Mouse (Mus musculus): ENCODE measurements around the gene Ppp1r14d. TPM values are rescaled to one million over a fixed set of nuclear protein-coding genes. Genes with fewer than 3 reads are reported as not detected.

The Ppp1r14d gene
- polyA plus RNA-seq, 2 experiments, result not detected

DNA sequence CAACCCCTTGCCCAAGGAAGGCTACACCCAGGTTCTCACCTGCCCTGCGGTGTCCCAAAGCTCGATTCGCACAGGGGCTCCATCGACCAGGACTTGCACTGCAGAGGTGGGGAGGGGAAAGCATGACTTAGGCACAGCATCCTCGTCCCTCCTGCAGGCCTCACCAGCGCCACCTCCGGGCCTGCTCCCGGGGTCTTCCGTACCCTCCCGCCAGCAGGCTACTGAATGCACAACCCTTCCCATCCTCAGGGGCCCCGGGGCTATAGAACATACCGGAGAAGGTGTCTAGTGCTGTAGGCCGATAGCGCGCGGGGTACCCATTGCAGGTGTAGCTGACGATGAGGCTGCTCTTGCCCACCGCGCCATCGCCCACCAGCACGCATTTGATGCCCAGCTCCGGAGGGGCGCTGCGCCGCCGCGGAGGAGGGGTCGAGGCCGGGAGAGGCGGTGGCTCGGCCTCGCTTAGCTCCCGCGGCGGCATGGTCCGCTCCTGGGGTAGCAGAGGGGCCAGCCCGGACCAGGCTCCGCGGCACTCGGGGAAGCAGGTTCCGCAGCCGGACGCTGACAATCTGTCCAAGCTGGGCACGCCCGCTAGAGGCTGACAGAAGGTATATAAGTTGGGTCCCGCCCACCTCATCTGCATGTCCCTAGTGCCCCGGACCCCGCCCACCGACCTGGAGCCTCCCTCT lies 41.1 kb upstream of the Ppp1r14d start, which contains the start of gene Rhov:
Gene Rhov, minus strand, starts transcription at position 630 of the 689 bp plus-strand sequence.
- peak; percentile 45 to 56 (median 47) for DNase-seq (ENCODE audit: low read depth in 3 of 3, low spot score in 3 of 3)

GRCm38 (mm10) chr2:119270286-119270642 lies 40.6 kb upstream of the Ppp1r14d start:
- no peak overlapping the region for H3K4me3 ChIP-seq (ENCODE audit: insufficient read depth in 1 of 2, low read depth in 2 of 2, low read length in 2 of 2)
- DNase-seq (ENCODE audit: low read depth in 3 of 3, low spot score in 3 of 3), result no peak
- ATAC-seq (ENCODE audit: insufficient read depth), result no peak
- no peaks in the 10 kb centered on the region for H3K9me3 ChIP-seq (ENCODE audit: control insufficient read depth, low read length)
- no peak overlapping the region for H3K9ac ChIP-seq (replicated peaks)
- 50% methylated on average over 9 of the region's 9 CpGs for WGBS (ENCODE audit: insufficient replicate concordance)
- peaks cover 8% of the 10 kb centered on the region for H3K27me3 ChIP-seq (ENCODE audit: control insufficient read depth, insufficient read depth, low read length)
- no peak overlapping the region for H3K27ac ChIP-seq
- H3K4me1 ChIP-seq (replicated peaks; ENCODE audit: control insufficient read depth in 2 of 2, insufficient read depth in 2 of 2, low read length in 1 of 2), result no peaks in the 10 kb centered on the region
- TF ChIP-seq CTCF (IDR thresholded peaks at IDR 0.05; ENCODE audit: low read depth) (no peak), EP300 (IDR thresholded peaks at IDR 0.05; ENCODE audit: low read depth) (no peak)
- peak overlapping the region; percentile 53; the same call in 1 of the 2 replicates for H3K4me2 ChIP-seq (ENCODE audit: low read depth)
- no peaks in the 10 kb centered on the region for H3K36me3 ChIP-seq (replicated peaks; ENCODE audit: control insufficient read depth, insufficient read depth, low read depth)

More for the DNA sequence above, 41.1 kb upstream of the Ppp1r14d start, which contains the start of gene Rhov:
- Histone ChIP-seq H3K4me3 (ENCODE audit: insufficient read depth in 1 of 2, low read depth in 2 of 2, low read length in 2 of 2) (peak within 1 kb of the TSS; percentile 22 to 31), H3K27me3 (ENCODE audit: control insufficient read depth, insufficient read depth, low read length) (peaks cover 8% of the 10 kb centered on the region), H3K4me1 (replicated peaks; ENCODE audit: control insufficient read depth in 2 of 2, insufficient read depth in 2 of 2, low read length in 1 of 2) (no peaks in the 10 kb centered on the region), H3K4me2 (ENCODE audit: low read depth) (peak within 1 kb of the TSS; percentile 53), H3K9me3 (ENCODE audit: control insufficient read depth, low read length) (no peaks in the 10 kb centered on the region), H3K27ac (no peak within 1 kb of the TSS), H3K9ac (replicated peaks) (no peak within 1 kb of the TSS), H3K36me3 (replicated peaks; ENCODE audit: control insufficient read depth, insufficient read depth, low read depth) (no peaks in the 10 kb centered on the region)
- TF ChIP-seq CTCF (IDR thresholded peaks at IDR 0.05; ENCODE audit: low read depth), result peak; percentile 38; the same call in 1 of the 2 replicates
- no peak for TF ChIP-seq EP300 (IDR thresholded peaks at IDR 0.05; ENCODE audit: low read depth)
- WGBS (ENCODE audit: insufficient replicate concordance), result 1% methylated on average over 49 of the region's 49 CpGs
- ATAC-seq (ENCODE audit: insufficient read depth), result peak; percentile 56

- no peaks in the 10 kb centered on the region for H3K36me3 ChIP-seq (replicated peaks; ENCODE audit: control insufficient read depth, insufficient read depth, low read depth)
- 47% methylated on average over 5 of the region's 5 CpGs for WGBS (ENCODE audit: insufficient replicate concordance)
- ATAC-seq (ENCODE audit: insufficient read depth), result no peak
- no peak for DNase-seq (ENCODE audit: low read depth in 3 of 3, low spot score in 3 of 3)
- no peak overlapping the region for H3K27ac ChIP-seq
- H3K4me2 ChIP-seq (ENCODE audit: low read depth), result no peak overlapping the region
- H3K4me3 ChIP-seq (ENCODE audit: insufficient read depth in 1 of 2, low read depth in 2 of 2, low read length in 2 of 2), result no peak overlapping the region
- TF ChIP-seq EP300 (IDR thresholded peaks at IDR 0.05; ENCODE audit: low read depth) (no peak), CTCF (IDR thresholded peaks at IDR 0.05; ENCODE audit: low read depth) (no peak)
- H3K27me3 ChIP-seq (ENCODE audit: control insufficient read depth, insufficient read depth, low read length), result no peaks in the 10 kb centered on the region
- no peaks in the 10 kb centered on the region for H3K9me3 ChIP-seq (ENCODE audit: control insufficient read depth, low read length)
- H3K9ac ChIP-seq (replicated peaks), result no peak overlapping the region
- H3K4me1 ChIP-seq (replicated peaks; ENCODE audit: control insufficient read depth in 2 of 2, insufficient read depth in 2 of 2, low read length in 1 of 2), result no peaks in the 10 kb centered on the region
Observed at GRCm38 (mm10) chr2:119263813-119264212, 34.1 kb upstream of the Ppp1r14d start.

DNA sequence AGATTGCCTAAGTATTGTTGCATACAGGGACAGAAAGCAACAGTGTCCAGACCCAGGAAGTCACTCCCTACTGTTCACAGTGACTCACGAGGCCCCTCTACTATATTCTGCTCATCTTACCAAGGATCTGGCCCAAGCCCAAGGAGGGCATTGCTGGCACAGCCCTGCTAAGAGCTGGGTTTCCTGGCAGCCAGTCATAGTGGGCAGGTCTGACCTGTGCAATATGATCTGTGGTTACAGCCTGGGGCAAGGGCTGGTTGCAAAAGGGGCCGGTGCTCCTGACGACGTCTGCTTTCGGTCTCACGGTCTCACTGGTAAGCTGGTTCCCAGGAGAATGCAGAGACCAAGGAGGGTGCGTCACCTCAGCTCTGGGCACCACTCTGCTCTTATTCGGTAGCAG lies 33.3 kb upstream of the Ppp1r14d start:
- DNase-seq (ENCODE audit: low read depth in 3 of 3, low spot score in 3 of 3) (no peak), ATAC-seq (ENCODE audit: insufficient read depth) (no peak)
- Histone ChIP-seq H3K9ac (replicated peaks) (no peak overlapping the region), H3K9me3 (ENCODE audit: control insufficient read depth, low read length) (no peaks in the 10 kb centered on the region), H3K36me3 (replicated peaks; ENCODE audit: control insufficient read depth, insufficient read depth, low read depth) (no peaks in the 10 kb centered on the region), H3K4me3 (ENCODE audit: insufficient read depth in 1 of 2, low read depth in 2 of 2, low read length in 2 of 2) (no peak overlapping the region), H3K27ac (no peak overlapping the region), H3K4me2 (ENCODE audit: low read depth) (no peak overlapping the region), H3K27me3 (ENCODE audit: control insufficient read depth, insufficient read depth, low read length) (no peaks in the 10 kb centered on the region), H3K4me1 (replicated peaks; ENCODE audit: control insufficient read depth in 2 of 2, insufficient read depth in 2 of 2, low read length in 1 of 2) (no peaks in the 10 kb centered on the region)
- TF ChIP-seq EP300 (IDR thresholded peaks at IDR 0.05; ENCODE audit: low read depth) (no peak), CTCF (IDR thresholded peaks at IDR 0.05; ENCODE audit: low read depth) (no peak)
- 18% methylated on average over 8 of the region's 8 CpGs for WGBS (ENCODE audit: insufficient replicate concordance)

DNA sequence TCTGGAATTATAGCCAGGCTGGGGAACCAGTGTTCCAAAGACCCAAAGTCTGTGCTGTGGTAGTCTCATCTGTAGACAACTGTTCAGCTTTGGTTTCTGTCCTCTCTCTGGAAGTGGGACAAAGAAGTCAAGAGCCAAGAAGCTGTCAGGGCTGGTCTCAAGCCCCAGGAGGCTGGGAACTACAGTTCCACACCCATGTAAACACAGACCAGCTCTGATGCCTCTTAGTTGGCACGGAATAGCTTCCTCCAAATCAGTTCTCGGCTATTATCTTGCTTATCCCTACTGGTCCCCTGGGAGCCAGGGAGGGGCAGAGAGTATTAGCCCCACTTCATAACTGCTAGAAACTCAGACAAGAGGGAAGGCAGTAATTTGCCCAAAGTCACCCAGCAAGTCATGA lies 31.6 kb upstream of the Ppp1r14d start:
- no peak for ATAC-seq (ENCODE audit: insufficient read depth)
- H3K4me1 ChIP-seq (replicated peaks; ENCODE audit: control insufficient read depth in 2 of 2, insufficient read depth in 2 of 2, low read length in 1 of 2), result no peaks in the 10 kb centered on the region
- no peaks in the 10 kb centered on the region for H3K9me3 ChIP-seq (ENCODE audit: control insufficient read depth, low read length)
- WGBS (ENCODE audit: insufficient replicate concordance), result 48% methylated on average over 2 of the region's 2 CpGs
- H3K36me3 ChIP-seq (replicated peaks; ENCODE audit: control insufficient read depth, insufficient read depth, low read depth), result no peaks in the 10 kb centered on the region
- no peaks in the 10 kb centered on the region for H3K27me3 ChIP-seq (ENCODE audit: control insufficient read depth, insufficient read depth, low read length)
- no peak overlapping the region for H3K4me2 ChIP-seq (ENCODE audit: low read depth)
- TF ChIP-seq CTCF (IDR thresholded peaks at IDR 0.05; ENCODE audit: low read depth) (no peak), EP300 (IDR thresholded peaks at IDR 0.05; ENCODE audit: low read depth) (no peak)
- no peak overlapping the region for H3K4me3 ChIP-seq (ENCODE audit: insufficient read depth in 1 of 2, low read depth in 2 of 2, low read length in 2 of 2)
- H3K27ac ChIP-seq, result no peak overlapping the region
- H3K9ac ChIP-seq (replicated peaks), result no peak overlapping the region
- no peak for DNase-seq (ENCODE audit: low read depth in 3 of 3, low spot score in 3 of 3)
